23 mouse cellular contexts compared by ENCODE assay signal in the genomic region with DNA sequence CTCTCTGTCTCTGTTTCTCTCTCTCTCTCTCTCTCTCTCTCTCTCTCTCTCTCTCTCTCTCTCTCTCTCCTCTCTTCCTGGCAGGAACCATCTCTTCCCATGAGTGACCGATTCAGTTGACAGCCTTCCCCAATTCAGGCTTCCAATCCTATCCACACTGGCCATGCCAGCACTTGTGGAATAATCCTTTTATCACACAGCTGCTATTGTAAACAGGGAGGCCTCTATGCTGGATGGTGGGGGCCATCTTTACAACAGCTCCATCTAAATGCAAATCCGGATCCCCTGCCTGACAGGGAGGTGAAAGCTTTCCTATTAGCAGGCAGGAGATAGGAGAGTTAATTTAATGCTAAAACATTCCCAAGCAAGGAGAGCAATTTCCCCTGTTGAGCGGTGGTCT.
DNase-seq lines count a peak whose midpoint lies in the region; ATAC-seq and TF ChIP-seq lines count a peak whose summit lies in the region.
"Had no signal": no experiment of that assay in that cellular context is flagged by ENCODE, and none has a peak within 500 bp of the region (broad histone marks: within the 10 kb centered on the region; RNA-seq: fewer than 3 reads in every experiment).

No protein-coding gene starts in this region.

- H3K27ac ChIP-seq in forebrain, embryonic 11.5 days (ENCODE audit: low read depth, low read length): no peak overlapping the region
- H3K27ac ChIP-seq in forebrain, postnatal 0 days (ENCODE audit: low read depth, low read length): no peak overlapping the region
- H3K27ac ChIP-seq in hindbrain, embryonic 13.5 days: peak overlapping the region; percentile 12; the same call in 1 of the 2 replicates
- H3K27ac ChIP-seq in midbrain, embryonic 14.5 days (replicated peaks; ENCODE audit: low read depth, low read length): peak overlapping the region; percentile 45; the same call in 1 of the 2 replicates
- H3K27ac ChIP-seq: heart, embryonic 15.5 days; kidney, postnatal 0 days; limb, embryonic 13.5 days; liver, embryonic 13.5 days had no signal

- H3K36me3 ChIP-seq in forebrain, embryonic 11.5 days (ENCODE audit: control insufficient read depth, insufficient read depth, low read length): no peaks in the 10 kb centered on the region
- no peaks in the 10 kb centered on the region for H3K36me3 ChIP-seq in forebrain, postnatal 0 days (ENCODE audit: insufficient read depth)
- no peaks in the 10 kb centered on the region for H3K36me3 ChIP-seq in hindbrain, embryonic 13.5 days
- H3K36me3 ChIP-seq in midbrain, embryonic 14.5 days (ENCODE audit: control insufficient read depth, insufficient read depth, low read length): no peaks in the 10 kb centered on the region
- H3K36me3 ChIP-seq: G1E; heart, embryonic 15.5 days; limb, embryonic 13.5 days; liver, embryonic 13.5 days had no signal

- WGBS in forebrain, embryonic 11.5 days: 7% methylated on average over 3 of the region's 3 CpGs
- WGBS in forebrain, postnatal 0 days: 13% methylated on average over 3 of the region's 3 CpGs
- WGBS in hindbrain, embryonic 13.5 days: 8% methylated on average over 3 of the region's 3 CpGs
- WGBS in midbrain, embryonic 14.5 days: 4% methylated on average over 3 of the region's 3 CpGs

- peak; percentile 70; the same call in 1 of the 2 replicates for ATAC-seq in forebrain, embryonic 11.5 days (replicated peaks; ENCODE audit: low FRiP score)
- no peak for ATAC-seq in forebrain, postnatal 0 days
- no peak for ATAC-seq in hindbrain, embryonic 13.5 days (ENCODE audit: low FRiP score)
- peak; percentile 77; the same call in 1 of the 2 replicates for ATAC-seq in midbrain, embryonic 14.5 days (ENCODE audit: low FRiP score, low TSS enrichment)
- ATAC-seq: activated CD4-positive, CD25-positive, alpha-beta regulatory T cell, adult 4 months; intestine, postnatal 0 days had no signal

- H3K4me1 ChIP-seq in forebrain, embryonic 11.5 days (replicated peaks; ENCODE audit: control insufficient read depth, insufficient read depth, low read length): no peaks in the 10 kb centered on the region
- no peaks in the 10 kb centered on the region for H3K4me1 ChIP-seq in forebrain, postnatal 0 days (ENCODE audit: insufficient read depth)
- H3K4me1 ChIP-seq in hindbrain, embryonic 13.5 days (replicated peaks): peaks cover 11% of the 10 kb centered on the region
- peaks cover 12% of the 10 kb centered on the region for H3K4me1 ChIP-seq in midbrain, embryonic 14.5 days (ENCODE audit: control insufficient read depth, insufficient read depth, low read length)
- H3K4me1 ChIP-seq: liver, embryonic 13.5 days had no signal

- TF ChIP-seq POLR2A in brain, embryonic 14.5 days (IDR thresholded peaks at IDR 0.05; ENCODE audit: borderline replicate concordance, extremely low read depth, insufficient read depth, insufficient read length, poor library complexity, severe bottlenecking): no peak

- TF ChIP-seq CTCF in forebrain, postnatal 0 days (IDR thresholded peaks at IDR 0.05; ENCODE audit: low read depth): no peak
- TF ChIP-seq CTCF in brain, embryonic 14.5 days (IDR thresholded peaks at IDR 0.05; ENCODE audit: borderline replicate concordance, extremely low read depth, insufficient read depth, insufficient read length): no peak

- no peak for DNase-seq in forebrain, embryonic 11.5 days (ENCODE audit: low spot score)
- no peak for DNase-seq in forebrain, postnatal 0 days
- DNase-seq in brain, embryonic 14.5 days (ENCODE audit: low read depth): peak; percentile 89
- DNase-seq in midbrain, embryonic 14.5 days: peak; percentile 79
- DNase-seq in right cerebral cortex, postnatal 4 days: no peak
- no peak for DNase-seq in lung, postnatal 36 days
- DNase-seq: adrenal gland, postnatal 14 days; cerebellum, adult 11-12 months; cerebellum, postnatal 25 days; gastrocnemius, postnatal 10 days; heart, adult 18-20 months; liver, embryonic 13.5 days; lung, embryonic 14.5 days; lung, postnatal 4 days; spleen, adult 18-20 months; thymus, postnatal 25 days had no signal

- no peaks in the 10 kb centered on the region for H3K27me3 ChIP-seq in forebrain, embryonic 11.5 days (ENCODE audit: control insufficient read depth, insufficient read depth, low read length)
- no peaks in the 10 kb centered on the region for H3K27me3 ChIP-seq in forebrain, postnatal 0 days (ENCODE audit: insufficient read depth, low read length)
- H3K27me3 ChIP-seq in hindbrain, embryonic 13.5 days: 0 out of 2 replicates have a peak, but pooled peaks cover 3% of the 10 kb centered on the region
- H3K27me3 ChIP-seq in midbrain, embryonic 14.5 days (ENCODE audit: control insufficient read depth, insufficient read depth, low read length): no peaks in the 10 kb centered on the region
- H3K27me3 ChIP-seq: heart, embryonic 15.5 days; limb, embryonic 13.5 days; liver, embryonic 13.5 days had no signal

- H3K4me2 ChIP-seq in forebrain, embryonic 11.5 days (ENCODE audit: low read depth, low read length, severe bottlenecking): no peak overlapping the region
- no peak overlapping the region for H3K4me2 ChIP-seq in forebrain, postnatal 0 days (ENCODE audit: low read depth)
- no peak overlapping the region for H3K4me2 ChIP-seq in hindbrain, embryonic 13.5 days
- H3K4me2 ChIP-seq in midbrain, embryonic 14.5 days (ENCODE audit: low read length): no peak overlapping the region
- H3K4me2 ChIP-seq: heart, embryonic 15.5 days; limb, embryonic 13.5 days; liver, embryonic 13.5 days; lung, embryonic 14.5 days had no signal

- no peak overlapping the region for H3K9ac ChIP-seq in forebrain, embryonic 11.5 days (ENCODE audit: low read length)
- no peak overlapping the region for H3K9ac ChIP-seq in forebrain, postnatal 0 days
- no peak overlapping the region for H3K9ac ChIP-seq in hindbrain, embryonic 13.5 days
- no peak overlapping the region for H3K9ac ChIP-seq in midbrain, embryonic 14.5 days (replicated peaks; ENCODE audit: low read length)
- H3K9ac ChIP-seq: heart, embryonic 15.5 days; limb, embryonic 13.5 days; liver, embryonic 13.5 days; lung, embryonic 14.5 days had no signal

- H3K9me3 ChIP-seq in forebrain, embryonic 11.5 days (ENCODE audit: control insufficient read depth, low read length): no peaks in the 10 kb centered on the region; the same call in 1 of the 2 replicates
- no peaks in the 10 kb centered on the region for H3K9me3 ChIP-seq in forebrain, postnatal 0 days (ENCODE audit: low read length)
- no peaks in the 10 kb centered on the region for H3K9me3 ChIP-seq in hindbrain, embryonic 13.5 days
- peaks cover 4% of the 10 kb centered on the region; the same call in 1 of the 2 replicates for H3K9me3 ChIP-seq in midbrain, embryonic 14.5 days (ENCODE audit: control insufficient read depth, low read length)
- H3K9me3 ChIP-seq: heart, embryonic 15.5 days; liver, embryonic 13.5 days had no signal

- no peak overlapping the region for H3K4me3 ChIP-seq in forebrain, embryonic 11.5 days (ENCODE audit: low read depth, low read length)
- no peak overlapping the region for H3K4me3 ChIP-seq in forebrain, postnatal 0 days (ENCODE audit: low read depth, low read length)
- H3K4me3 ChIP-seq in hindbrain, embryonic 13.5 days: no peak overlapping the region
- no peak overlapping the region for H3K4me3 ChIP-seq in midbrain, embryonic 14.5 days (replicated peaks; ENCODE audit: low read depth, low read length)
- H3K4me3 ChIP-seq: heart, embryonic 15.5 days; limb, embryonic 13.5 days; liver, embryonic 13.5 days had no signal

Comparison
In these comparisons a context has a peak if more than half of its experiments do, and no peak if none do; other contexts are left out.
1. ATAC-seq: peak in forebrain, embryonic 11.5 days (single experiment) and midbrain, embryonic 14.5 days (single experiment); none in forebrain, postnatal 0 days (single experiment) and hindbrain, embryonic 13.5 days (single experiment).
2. DNase-seq: peak in brain, embryonic 14.5 days (single experiment) and midbrain, embryonic 14.5 days (single experiment); none in forebrain, embryonic 11.5 days (single experiment), forebrain, postnatal 0 days (single experiment), right cerebral cortex, postnatal 4 days (single experiment) and lung, postnatal 36 days (single experiment).
3. H3K27ac ChIP-seq: peak in hindbrain, embryonic 13.5 days (single experiment) and midbrain, embryonic 14.5 days (single experiment); none in forebrain, embryonic 11.5 days (single experiment) and forebrain, postnatal 0 days (single experiment).